Mouse (Mus musculus): ENCODE results near the gene Pou2af1. TPM values are rescaled to one million over a fixed set of nuclear protein-coding genes. Genes with fewer than 3 reads are reported as not detected.

Pou2af1 gene
- not detected for total RNA-seq (2021)

- DNase-seq (ENCODE audit: low spot score in 2 of 2): no peak
- intact Hi-C loops (cut with DNase I): no loop called here
These were observed at the start of gene Pou2af1 for GRCm38 (mm10) chr9:51213023-51213728. Pou2af1 (plus strand) TSS chr9:51213708.

- intact Hi-C loops (cut with DNase I): loop anchor here (5.0 to 10.0 kb wide), 2 partner anchors 743 to 791 kb away; no protein-coding TSS in a partner anchor
- DNase-seq (ENCODE audit: low spot score in 2 of 2): no peak
These were observed 49.5 kb upstream of the Pou2af1 start for GRCm38 (mm10) chr9:51163989-51164388.

GRCm38 (mm10) chr9:51165312-51166180 lies 48.0 kb upstream of the Pou2af1 start, which contains the start of gene Gm32742:
Gm32742 (minus strand) TSS chr9:51165517.
- intact Hi-C loops (cut with DNase I): loop anchor here (10.0 kb wide), 1 partner anchor 789 kb away; no protein-coding TSS in a partner anchor
- no peak for DNase-seq (ENCODE audit: low spot score in 2 of 2)

GRCm38 (mm10) chr9:51167954-51168353 lies 45.6 kb upstream of the Pou2af1 start:
- DNase-seq (ENCODE audit: low spot score in 2 of 2): no peak
- intact Hi-C loops (cut with DNase I): loop anchor here (10.0 kb wide), 1 partner anchor 787 kb away; no protein-coding TSS in a partner anchor

- intact Hi-C loops (cut with DNase I): loop anchor here (10.0 kb wide), 1 partner anchor 786 kb away; no protein-coding TSS in a partner anchor
- no peak for DNase-seq (ENCODE audit: low spot score in 2 of 2)
These were observed 44.8 kb upstream of the Pou2af1 start for GRCm38 (mm10) chr9:51168698-51169097.

- intact Hi-C loops (cut with DNase I): loop anchor here (10.0 kb wide), 1 partner anchor 786 kb away; no protein-coding TSS in a partner anchor
- no peak for DNase-seq (ENCODE audit: low spot score in 2 of 2)
These were observed 44.4 kb upstream of the Pou2af1 start for GRCm38 (mm10) chr9:51169133-51169532.

GRCm38 (mm10) chr9:51170298-51170697 lies 43.2 kb upstream of the Pou2af1 start:
- DNase-seq (ENCODE audit: low spot score in 2 of 2): no peak
- intact Hi-C loops (cut with DNase I): no loop called here

GRCm38 (mm10) chr9:51174890-51175464 lies 38.5 kb upstream of the Pou2af1 start:
- no peak for DNase-seq (ENCODE audit: low spot score in 2 of 2)
- intact Hi-C loops (cut with DNase I): no loop called here

GRCm38 (mm10) chr9:51175722-51176121 lies 37.8 kb upstream of the Pou2af1 start:
- intact Hi-C loops (cut with DNase I): no loop called here
- no peak for DNase-seq (ENCODE audit: low spot score in 2 of 2)

- intact Hi-C loops (cut with DNase I): no loop called here
- DNase-seq (ENCODE audit: low spot score in 2 of 2): no peak
These were observed 35.2 kb upstream of the Pou2af1 start for GRCm38 (mm10) chr9:51178297-51178696.

- peak; percentile 60 to 73 for DNase-seq (ENCODE audit: low spot score in 2 of 2)
- intact Hi-C loops (cut with DNase I): no loop called here
These were observed 32.9 kb upstream of the Pou2af1 start for GRCm38 (mm10) chr9:51180621-51181020.

GRCm38 (mm10) chr9:51182716-51183710 lies 30.5 kb upstream of the Pou2af1 start:
- intact Hi-C loops (cut with DNase I): no loop called here
- DNase-seq (ENCODE audit: low spot score in 2 of 2): no peak

GRCm38 (mm10) chr9:51185386-51185785 lies 28.1 kb upstream of the Pou2af1 start:
- peak; percentile 51 to 55 for DNase-seq (ENCODE audit: low spot score in 2 of 2)
- intact Hi-C loops (cut with DNase I): no loop called here

- intact Hi-C loops (cut with DNase I): no loop called here
- DNase-seq (ENCODE audit: low spot score in 2 of 2): peak in 1 of 2 experiments; percentile 13
These were observed 27.6 kb upstream of the Pou2af1 start for GRCm38 (mm10) chr9:51185871-51186270.

GRCm38 (mm10) chr9:51190655-51191054 lies 22.9 kb upstream of the Pou2af1 start:
- no peak for DNase-seq (ENCODE audit: low spot score in 2 of 2)
- intact Hi-C loops (cut with DNase I): no loop called here

- DNase-seq (ENCODE audit: low spot score in 2 of 2): no peak
- intact Hi-C loops (cut with DNase I): no loop called here
These were observed 18.7 kb upstream of the Pou2af1 start for GRCm38 (mm10) chr9:51194790-51195189.

GRCm38 (mm10) chr9:51208974-51209332 lies 4.6 kb upstream of the Pou2af1 start:
- no peak for DNase-seq (ENCODE audit: low spot score in 2 of 2)
- intact Hi-C loops (cut with DNase I): no loop called here

GRCm38 (mm10) chr9:51211191-51211590 lies 2.3 kb upstream of the Pou2af1 start:
- intact Hi-C loops (cut with DNase I): no loop called here
- DNase-seq (ENCODE audit: low spot score in 2 of 2): no peak

- DNase-seq (ENCODE audit: low spot score in 2 of 2): no peak
- intact Hi-C loops (cut with DNase I): no loop called here
These were observed 275 bp downstream of the Pou2af1 start for GRCm38 (mm10) chr9:51213729-51214237.

Data from left cerebral cortex, postnatal 36 days (tissue).